In the genomic region with DNA sequence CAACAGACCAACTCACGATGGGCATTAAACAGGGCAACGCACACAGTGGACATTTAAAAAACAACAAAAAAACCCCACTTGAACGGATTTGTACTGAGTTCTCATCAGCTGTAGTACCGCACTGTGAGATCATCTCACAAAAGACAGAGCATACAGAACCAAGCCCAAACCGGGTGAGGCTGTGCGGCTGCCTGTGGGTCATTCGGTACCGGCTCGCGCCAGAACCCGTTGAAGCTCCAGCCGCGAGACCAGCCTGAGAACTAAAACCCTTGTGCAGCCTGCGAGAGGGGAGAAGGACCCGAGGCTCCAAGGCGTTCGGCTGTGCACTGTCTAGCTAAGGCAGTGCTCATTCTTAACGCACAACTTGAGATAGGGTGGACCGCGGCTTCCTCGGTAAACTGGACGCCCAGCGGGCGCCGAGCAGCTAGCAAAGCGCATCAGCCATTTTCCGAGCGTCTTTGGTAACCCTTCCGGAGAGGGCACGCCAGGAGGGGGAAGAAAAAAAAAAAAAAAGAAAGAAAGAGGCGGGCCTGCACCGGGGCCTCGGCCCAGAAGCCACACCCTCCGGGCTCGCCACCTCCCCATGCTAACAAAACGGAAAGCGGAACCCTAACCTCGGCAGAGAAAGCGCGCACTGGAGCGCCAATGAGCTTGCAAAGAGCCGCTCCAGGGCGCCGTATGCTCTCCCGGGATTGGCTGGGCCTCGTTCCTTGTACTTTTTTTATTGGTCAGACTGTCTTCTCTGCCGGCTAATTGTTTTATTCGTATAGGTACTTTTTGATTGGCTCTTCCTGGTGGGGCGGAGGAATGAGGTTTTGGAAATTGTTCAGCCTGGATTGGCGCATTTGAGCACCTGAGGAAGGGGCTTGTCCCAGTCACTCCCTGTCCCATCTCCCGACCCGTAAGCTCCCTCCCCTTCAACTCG, we compare ENCODE assay signal across 8 mouse cellular contexts. TPM values are rescaled to one million over a fixed set of nuclear protein-coding genes. Genes with fewer than 3 reads are reported as not detected.
A peak's percentile ranks its signal among the peaks of the same experiment; 100 is the strongest.
DNase-seq lines count a peak whose midpoint lies in the region; ATAC-seq lines count a peak whose summit lies in the region.

No protein-coding gene starts in this region.

- H3K27ac ChIP-seq in hindbrain, embryonic 15.5 days (replicated peaks), result peak overlapping the region; percentile 98

- no peaks in the 10 kb centered on the region for H3K9me3 ChIP-seq in hindbrain, embryonic 15.5 days

- peak; percentile 96 for ATAC-seq in hindbrain, embryonic 15.5 days (ENCODE audit: low FRiP score, low read depth)

- H3K9ac ChIP-seq in hindbrain, embryonic 15.5 days, result peak overlapping the region; percentile 88

- H3K36me3 ChIP-seq in hindbrain, embryonic 15.5 days, result no peaks in the 10 kb centered on the region

- peaks cover 22% of the 10 kb centered on the region for H3K4me1 ChIP-seq in hindbrain, embryonic 15.5 days (replicated peaks)

- under 1% methylated on average over 53 of the region's 53 CpGs for WGBS in hindbrain, embryonic 15.5 days

- DNase-seq in T-cell, adult 2 months (ENCODE audit: low spot score), result peak; percentile 98
- DNase-seq in cerebellum, postnatal 36 days, result peak; percentile 95 to 96
- DNase-seq in frontal cortex, postnatal 36 days (ENCODE audit: low spot score in 2 of 2), result peak; percentile 96 to 98
- DNase-seq in left cerebral cortex, adult 11 months (ENCODE audit: low spot score), result peak; percentile 98
- DNase-seq in lung, postnatal 4 days, result peak; percentile 97 to 100
- DNase-seq in retina, postnatal 7 days (ENCODE audit: low read depth, low spot score), result peak; percentile 93
- peak; percentile 78 for DNase-seq in urinary bladder, adult 2 months (ENCODE audit: low spot score)

- peak overlapping the region; percentile 87 for H3K4me2 ChIP-seq in hindbrain, embryonic 15.5 days

- peak overlapping the region; percentile 93 for H3K4me3 ChIP-seq in hindbrain, embryonic 15.5 days

- H3K27me3 ChIP-seq in hindbrain, embryonic 15.5 days, result no peaks in the 10 kb centered on the region

RNA-seq across cellular contexts. Expression of a gene that starts 0.7 kb away (rescaled TPM):
- polyA plus RNA-seq in hindbrain, embryonic 15.5 days (2015; fragmentation: Nextera tagmentation; extraction: Ambion mirVana), result 33.2 and 40.3 TPM in 2 replicates
- polyA plus RNA-seq in urinary bladder, adult 2 months (2012; rRNA removed), result 14.0 and 17.0 TPM in 2 replicates

Comparison
In these comparisons a context has a peak if more than half of its experiments do, and no peak if none do; other contexts are left out.
1. Peak in every context shown above with its lines: DNase-seq, ATAC-seq, H3K4me3 ChIP-seq and H3K27ac ChIP-seq.